Mouse (Mus musculus) neural tube, embryonic 14.5 days (tissue): ENCODE measurements around the gene Leng8. TPM values are rescaled to one million over a fixed set of nuclear protein-coding genes. Genes with fewer than 3 reads are reported as not detected.
A peak's percentile ranks its signal among the peaks of the same experiment; 100 is the strongest.
"Not testable (repeated sequence)": the region's sequence is repeated elsewhere in the genome, so short reads cannot be mapped to it uniquely, and the experiment has no call there.

Experiments
- ATAC-seq: fragments of 200-750 bp; cut with Nextera tagmentation; 2 replicates; pipeline ENCODE4 v1.8.0; 2017; ENCODE audit warnings: low read depth, mild to moderate bottlenecking, moderate TSS enrichment, moderate library complexity
- H3K27ac ChIP-seq: fragments of 300-500 bp; sonication (generic); 2 replicates; pipeline ENCODE4 v1.5.1; 2014; ENCODE audit warnings: low read depth, mild to moderate bottlenecking, control low read depth, low read length, moderate library complexity, mixed read lengths
- H3K27me3 ChIP-seq: fragments of 300-500 bp; sonication (generic); 2 replicates; pipeline ENCODE4 v1.6.1; 2014; ENCODE audit warnings: low read length; ENCODE audit not compliant: control insufficient read depth, insufficient read depth
- H3K36me3 ChIP-seq: fragments of 300-500 bp; sonication (generic); 2 replicates; pipeline ENCODE4 v1.6.1; 2014; ENCODE audit warnings: low read length, mixed read lengths; ENCODE audit not compliant: control insufficient read depth, insufficient read depth
- H3K4me1 ChIP-seq: fragments of 300-500 bp; sonication (generic); 2 replicates; pipeline ENCODE4 v1.6.1; 2014; ENCODE audit warnings: low read length; ENCODE audit not compliant: control insufficient read depth, insufficient read depth
- H3K4me2 ChIP-seq: fragments of 300-500 bp; sonication (generic); 2 replicates; pipeline ENCODE4 v1.6.1; 2014; ENCODE audit warnings: mild to moderate bottlenecking, low read depth, low read length, control low read depth
- H3K4me3 ChIP-seq: fragments of 300-500 bp; sonication (generic); 2 replicates; pipeline ENCODE4 v1.5.1; 2014; ENCODE audit warnings: low read depth, low read length, control low read depth, mixed read lengths
- H3K9ac ChIP-seq: fragments of 300-500 bp; sonication (generic); replicated peaks from 2 replicates; pipeline ENCODE4 v1.6.1; 2014; ENCODE audit warnings: low read depth, mild to moderate bottlenecking, control low read depth, low read length, mixed read lengths
- H3K9me3 ChIP-seq: fragments of 300-500 bp; sonication (generic); 2 replicates; pipeline ENCODE4 v1.6.1; 2016; ENCODE audit warnings: low read length; ENCODE audit not compliant: control insufficient read depth
- WGBS: fragments of 180-500 bp; shearing (Covaris S2); extraction: QIAGEN DNeasy Blood & Tissue Kit; methylation state at CpG from one replicate; pipeline ENCODE4 v1.1.7; 2014; 5-methylcytosine and 5-hydroxymethylcytosine counted together
- polyA plus RNA-seq: library from polyadenylated mRNA; unstranded; fragments of >200 nt; fragmentation: Nextera tagmentation; extraction: Ambion mirVana; gene quantifications from 2 replicates; pipeline ENCODE4 v1.2.1, GENCODE M21; 2014

Leng8 gene
- polyA plus RNA-seq, 1 experiment from 2014 or later = 68.1 TPM

DNA sequence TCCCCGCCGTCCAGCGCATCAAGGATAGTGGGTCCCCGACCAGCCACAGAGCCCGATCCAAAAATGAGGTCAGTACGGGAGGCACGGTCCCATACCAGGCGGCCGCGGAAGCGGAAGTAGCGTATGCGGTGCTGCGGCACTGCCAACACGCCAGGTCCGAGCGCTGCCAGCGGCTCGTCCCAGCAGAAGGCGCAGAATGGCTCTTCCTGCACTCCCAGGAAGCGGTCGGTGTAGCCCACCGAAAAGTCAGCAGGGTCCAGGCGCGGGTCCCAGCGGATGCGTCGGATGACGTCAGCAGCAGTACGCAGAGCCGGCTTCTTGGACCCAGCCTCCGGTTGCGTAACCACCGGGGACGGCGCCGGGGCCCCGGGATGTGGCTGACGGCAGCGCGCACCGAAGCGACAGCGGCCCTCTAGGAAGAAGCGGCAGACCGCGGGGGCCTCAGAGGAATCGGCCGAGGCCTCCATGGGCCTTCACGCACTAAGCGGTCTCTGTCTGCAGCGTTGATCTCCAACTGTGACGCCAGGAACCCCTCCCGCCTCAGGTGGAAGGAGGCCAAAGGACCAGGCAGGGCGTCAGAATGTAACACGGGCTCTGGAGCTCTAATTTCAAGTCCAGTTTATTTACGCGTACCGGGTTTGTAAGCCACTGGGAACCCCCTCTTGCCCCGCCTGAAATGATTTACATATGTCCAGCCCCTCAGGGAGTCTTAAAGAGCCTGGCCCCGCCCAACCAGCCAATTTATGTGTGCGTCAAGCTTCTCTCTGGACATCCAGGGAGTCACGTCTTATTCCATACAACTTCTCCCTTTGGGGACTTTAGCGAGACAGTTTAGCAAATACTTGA is 12.6 kb downstream of the Leng8 start:
- peak overlapping the region; percentile 90 for H3K27ac ChIP-seq
- H3K9me3 ChIP-seq = no peaks in the 10 kb centered on the region
- H3K27me3 ChIP-seq = no peaks in the 10 kb centered on the region
- peak; percentile 76 for ATAC-seq
- peaks cover 17% of the 10 kb centered on the region for H3K4me1 ChIP-seq
- peak overlapping the region; percentile 79 for H3K9ac ChIP-seq
- WGBS = under 1% methylated on average over 64 of the region's 64 CpGs
- H3K4me3 ChIP-seq = peak overlapping the region; percentile 58
- H3K4me2 ChIP-seq = peak overlapping the region; percentile 64
- H3K36me3 ChIP-seq = peaks cover 26% of the 10 kb centered on the region

DNA sequence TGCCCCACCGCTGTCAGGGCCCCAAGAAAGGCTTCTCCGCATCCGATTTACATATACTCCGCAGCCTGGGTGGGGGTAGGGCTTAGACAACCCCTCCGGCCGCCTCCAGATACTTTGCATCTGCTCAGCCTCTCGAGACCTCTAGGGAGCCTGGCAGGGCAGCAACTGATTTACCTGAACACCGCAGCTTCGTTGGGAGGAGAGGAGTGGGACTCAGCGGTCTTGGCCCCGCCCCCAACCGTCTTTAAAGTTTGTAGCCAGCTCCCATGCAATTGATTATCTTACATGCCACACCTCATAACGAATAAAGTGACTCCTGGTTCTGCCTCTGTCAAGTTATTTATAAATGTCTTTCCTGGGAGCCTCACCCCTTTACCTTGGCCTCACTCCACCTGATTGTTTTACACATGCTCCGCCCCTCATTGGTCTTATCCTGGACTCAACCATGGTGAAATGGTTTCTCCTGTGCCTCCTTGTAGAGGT is 13.3 kb downstream of the Leng8 start, which contains the start of gene Leng9:
Leng9 (minus strand) TSS at position 316 of the 483 bp plus-strand sequence.
- ATAC-seq = peak; percentile 20

DNA sequence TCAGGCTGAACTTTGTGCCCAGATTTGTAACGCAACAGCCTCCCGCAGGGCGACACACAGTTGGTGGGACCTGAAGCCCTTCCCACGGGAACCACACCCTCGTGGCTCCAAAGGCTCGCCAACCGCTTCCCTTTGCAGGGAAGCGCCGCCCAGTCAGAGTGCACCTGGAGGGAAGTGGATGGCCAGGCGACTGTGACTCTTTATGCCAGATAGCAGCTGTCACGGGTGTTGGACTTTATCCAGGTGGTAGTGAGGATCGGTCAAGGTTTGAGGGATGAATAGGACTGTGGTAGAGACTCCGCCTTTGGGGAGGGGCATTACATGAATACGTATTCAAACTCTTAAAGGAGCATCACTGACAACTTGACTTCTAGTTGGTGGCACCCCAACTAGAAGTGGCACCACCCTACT is 14.0 kb downstream of the Leng8 start:
- H3K9ac ChIP-seq = no peak overlapping the region
- H3K4me2 ChIP-seq = peak overlapping the region; percentile 64
- H3K9me3 ChIP-seq = no peaks in the 10 kb centered on the region
- peak; percentile 3; the same call in 1 of the 2 replicates for ATAC-seq
- H3K36me3 ChIP-seq = peaks cover 12% of the 10 kb centered on the region; the same call in 1 of the 2 replicates
- H3K27me3 ChIP-seq = no peaks in the 10 kb centered on the region
- 4% methylated on average over 14 of the region's 14 CpGs for WGBS
- H3K27ac ChIP-seq = no peak overlapping the region
- H3K4me3 ChIP-seq = peak overlapping the region; percentile 58
- peaks cover 17% of the 10 kb centered on the region for H3K4me1 ChIP-seq

More for the DNA sequence above, 13.3 kb downstream of the Leng8 start, which contains the start of gene Leng9:
- peaks cover 20% of the 10 kb centered on the region for H3K36me3 ChIP-seq
- H3K27me3 ChIP-seq = no peaks in the 10 kb centered on the region
- peaks cover 17% of the 10 kb centered on the region for H3K4me1 ChIP-seq
- H3K9me3 ChIP-seq = no peaks in the 10 kb centered on the region
- H3K9ac ChIP-seq = peak within 1 kb of the TSS; percentile 79
- peak within 1 kb of the TSS; percentile 64 for H3K4me2 ChIP-seq
- peak within 1 kb of the TSS; percentile 58 for H3K4me3 ChIP-seq
- peak within 1 kb of the TSS; percentile 90 for H3K27ac ChIP-seq
- under 1% methylated on average over 14 of the region's 14 CpGs for WGBS

DNA sequence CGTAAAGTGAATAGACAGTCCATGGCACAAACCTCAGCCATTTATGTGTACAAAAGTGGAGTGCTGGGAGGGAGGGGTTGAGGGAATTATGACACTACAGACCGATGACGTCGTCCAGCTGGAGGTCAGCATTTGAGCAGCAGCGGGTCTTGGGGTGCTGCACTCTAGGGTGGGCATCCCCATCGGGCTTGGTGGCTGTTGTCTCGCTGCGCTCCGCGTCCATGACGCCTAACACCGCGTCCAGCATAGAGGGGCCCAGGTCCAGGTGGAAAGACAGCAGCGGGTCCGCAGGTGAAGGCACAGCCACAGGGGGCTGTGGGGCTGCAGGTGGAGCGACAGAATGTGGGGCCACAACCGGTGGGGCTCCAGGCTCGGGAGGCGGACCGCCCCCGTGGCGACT is 14.4 kb downstream of the Leng8 start:
- H3K4me1 ChIP-seq = peaks cover 17% of the 10 kb centered on the region
- no peak overlapping the region for H3K27ac ChIP-seq
- 12% methylated on average over 22 of the region's 22 CpGs for WGBS
- no peaks in the 10 kb centered on the region for H3K9me3 ChIP-seq
- no peak overlapping the region for H3K9ac ChIP-seq
- ATAC-seq = peak; percentile 9; the same call in 1 of the 2 replicates
- H3K27me3 ChIP-seq = no peaks in the 10 kb centered on the region
- H3K4me2 ChIP-seq = peak overlapping the region; percentile 64
- H3K4me3 ChIP-seq = peak overlapping the region; percentile 58
- peaks cover 8% of the 10 kb centered on the region; the same call in 1 of the 2 replicates for H3K36me3 ChIP-seq

DNA sequence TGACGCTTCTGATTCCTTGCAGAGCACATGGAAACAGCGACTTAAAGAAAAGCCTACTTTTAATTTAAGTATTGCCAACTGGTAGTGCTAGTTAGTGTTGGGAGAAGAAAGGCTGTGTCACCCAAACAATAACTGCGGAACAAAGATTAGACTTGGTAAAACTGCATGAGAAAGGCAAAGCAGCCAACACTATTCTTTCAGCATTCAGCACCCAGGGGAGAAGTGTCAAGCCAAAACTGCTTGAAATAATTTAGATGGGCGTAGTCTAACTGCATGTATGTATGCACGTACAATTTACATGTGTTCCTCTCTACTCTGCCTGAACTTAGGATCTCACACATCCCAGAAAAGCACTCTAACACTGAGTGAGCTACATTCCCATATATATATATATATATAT is 17.5 kb downstream of the Leng8 start:
- ATAC-seq = no peak
- H3K4me2 ChIP-seq = no peak overlapping the region

DNA sequence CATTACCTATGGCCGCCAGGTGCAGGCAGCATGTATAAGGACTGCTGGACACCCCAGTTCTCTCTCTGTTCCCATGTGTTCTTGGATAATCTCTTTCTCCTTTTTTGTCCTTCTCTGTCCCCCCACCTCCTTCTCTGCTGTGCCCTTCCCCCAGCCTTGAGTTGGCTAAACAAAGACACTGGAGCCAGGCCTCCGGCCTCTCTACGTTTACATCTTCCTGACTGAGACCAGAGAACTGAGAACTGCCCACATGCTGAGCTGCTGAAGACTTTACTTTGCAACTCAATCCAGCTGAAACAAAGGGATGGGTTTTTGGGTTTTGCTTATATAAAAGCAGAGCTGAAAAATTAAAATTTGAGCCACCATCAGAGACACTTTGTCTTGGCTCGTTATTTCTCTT is 18.1 kb downstream of the Leng8 start:
- Histone ChIP-seq H3K4me1 (peaks cover 7% of the 10 kb centered on the region; the same call in 1 of the 2 replicates), H3K9me3 (no peaks in the 10 kb centered on the region), H3K27me3 (no peaks in the 10 kb centered on the region), H3K4me2 (no peak overlapping the region), H3K9ac (no peak overlapping the region), H3K4me3 (no peak overlapping the region), H3K27ac (no peak overlapping the region), H3K36me3 (no peaks in the 10 kb centered on the region)
- ATAC-seq = no peak
- WGBS = 42% methylated on average over 4 of the region's 4 CpGs

More for the DNA sequence above, 17.5 kb downstream of the Leng8 start:
- H3K36me3 ChIP-seq = no peaks in the 10 kb centered on the region
- no peak overlapping the region for H3K4me3 ChIP-seq
- H3K27ac ChIP-seq = no peak overlapping the region
- H3K4me1 ChIP-seq = peaks cover 10% of the 10 kb centered on the region; the same call in 1 of the 2 replicates
- no peaks in the 10 kb centered on the region for H3K9me3 ChIP-seq
- no peak overlapping the region for H3K9ac ChIP-seq
- no peaks in the 10 kb centered on the region for H3K27me3 ChIP-seq
- 69% methylated on average over 5 of the region's 5 CpGs for WGBS

DNA sequence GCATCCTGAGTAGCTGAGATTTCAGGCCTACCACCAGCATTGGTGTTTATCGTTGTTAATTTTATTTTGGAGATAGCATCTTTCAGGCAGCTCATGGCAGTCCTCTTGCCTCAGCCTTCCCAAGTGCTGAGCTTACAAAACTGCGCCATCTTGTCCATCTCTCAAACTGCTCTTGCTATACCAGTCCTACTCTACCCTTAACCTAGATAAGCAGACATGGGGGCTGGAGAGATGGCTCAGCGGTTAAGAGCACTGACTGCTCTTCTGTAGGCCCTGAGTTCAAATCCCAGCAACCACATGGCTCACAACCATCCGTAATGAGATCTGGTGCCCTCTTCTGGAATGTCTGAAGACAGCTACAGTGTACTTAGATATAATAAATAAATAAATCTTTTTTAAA is 24.8 kb downstream of the Leng8 start:
- not testable (repeated sequence) for H3K4me3 ChIP-seq, H3K27me3 ChIP-seq, H3K36me3 ChIP-seq, H3K9ac ChIP-seq, H3K4me1 ChIP-seq, H3K9me3 ChIP-seq, ATAC-seq, H3K4me2 ChIP-seq, H3K27ac ChIP-seq
- 95% methylated on average over 4 of the region's 4 CpGs for WGBS

DNA sequence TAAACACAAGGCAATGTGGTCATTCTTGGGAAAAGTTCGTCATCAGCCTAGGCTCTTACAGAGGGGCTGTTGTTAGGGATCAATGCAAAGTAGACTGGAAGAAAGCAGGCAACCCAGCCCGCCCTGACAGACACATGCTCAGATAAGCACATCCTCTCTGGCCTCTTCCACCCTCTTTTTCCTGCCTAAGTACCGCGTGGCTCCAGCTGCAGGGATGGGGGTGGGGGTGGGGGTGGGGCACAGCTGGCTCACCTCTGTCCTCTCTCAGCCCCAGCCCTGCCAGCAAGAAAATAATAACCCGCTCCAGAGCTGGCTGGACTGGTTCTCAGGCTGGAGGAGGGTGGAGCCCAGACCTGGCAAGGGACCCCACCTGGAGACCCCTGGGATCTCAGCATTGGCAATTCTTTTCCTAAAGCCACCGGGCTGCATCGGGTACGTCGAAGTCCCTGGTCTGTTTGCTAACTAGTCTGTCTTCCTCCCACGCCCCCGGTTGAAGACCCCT is 26.8 kb downstream of the Leng8 start:
- H3K36me3 ChIP-seq = no peaks in the 10 kb centered on the region
- H3K27ac ChIP-seq = no peak overlapping the region
- ATAC-seq = peak; percentile 38; the same call in 1 of the 2 replicates
- H3K27me3 ChIP-seq = no peaks in the 10 kb centered on the region
- H3K9ac ChIP-seq = peak overlapping the region; percentile 28; the same call in 1 of the 2 replicates
- 3% methylated on average over 11 of the region's 11 CpGs for WGBS
- H3K4me1 ChIP-seq = no peaks in the 10 kb centered on the region
- H3K4me2 ChIP-seq = peak overlapping the region; percentile 46
- H3K9me3 ChIP-seq = no peaks in the 10 kb centered on the region
- H3K4me3 ChIP-seq = peak overlapping the region; percentile 25
